Mouse (Mus musculus) forebrain, embryonic 10.5 days (tissue): ENCODE measurements around the gene Mlf1. TPM values are rescaled to one million over a fixed set of nuclear protein-coding genes. Genes with fewer than 3 reads are reported as not detected.
A peak's percentile ranks its signal among the peaks of the same experiment; 100 is the strongest.

ENCODE experiments used
- DNase-seq: peaks from one replicate; pipeline ENCODE4 v3.0.0-alpha.2; 2017; ENCODE audit warnings: low spot score; ENCODE audit errors: extremely low spot score
- H3K27ac ChIP-seq: fragments of 300-500 bp; sonication (generic); 2 replicates; pipeline ENCODE4 v1.5.1; 2016; ENCODE audit warnings: mild to moderate bottlenecking
- H3K27me3 ChIP-seq: fragments of 300-500 bp; sonication (generic); 2 replicates; pipeline ENCODE4 v1.6.1; 2016; ENCODE audit warnings: mild to moderate bottlenecking; ENCODE audit not compliant: poor library complexity, severe bottlenecking
- H3K36me3 ChIP-seq: fragments of 300-500 bp; sonication (generic); replicated peaks from 2 replicates; pipeline ENCODE4 v1.6.1; 2016; ENCODE audit warnings: mild to moderate bottlenecking, moderate library complexity
- H3K4me1 ChIP-seq: fragments of 300-500 bp; sonication (generic); 2 replicates; pipeline ENCODE4 v1.6.1; 2016
- H3K4me3 ChIP-seq: fragments of 300-500 bp; sonication (generic); 2 replicates; pipeline ENCODE4 v1.5.1; 2016; ENCODE audit warnings: mild to moderate bottlenecking, moderate library complexity
- H3K9me3 ChIP-seq: fragments of 300-500 bp; sonication (generic); 2 replicates; pipeline ENCODE4 v1.6.1; 2016; ENCODE audit warnings: mild to moderate bottlenecking, moderate library complexity
- WGBS: fragments of 180-500 bp; shearing (Covaris S2); methylation state at CpG from one replicate; pipeline ENCODE4 v1.1.7; 2016; 5-methylcytosine and 5-hydroxymethylcytosine counted together
- polyA plus RNA-seq: library from polyadenylated mRNA; unstranded; fragments of >200 nt; fragmentation: Nextera tagmentation; extraction: Ambion mirVana; gene quantifications from 2 replicates; pipeline ENCODE4 v1.2.1, GENCODE M21; 2016

Mlf1 gene
- polyA plus RNA-seq, 1 experiment from 2014 or later, result 23.0 TPM

DNA sequence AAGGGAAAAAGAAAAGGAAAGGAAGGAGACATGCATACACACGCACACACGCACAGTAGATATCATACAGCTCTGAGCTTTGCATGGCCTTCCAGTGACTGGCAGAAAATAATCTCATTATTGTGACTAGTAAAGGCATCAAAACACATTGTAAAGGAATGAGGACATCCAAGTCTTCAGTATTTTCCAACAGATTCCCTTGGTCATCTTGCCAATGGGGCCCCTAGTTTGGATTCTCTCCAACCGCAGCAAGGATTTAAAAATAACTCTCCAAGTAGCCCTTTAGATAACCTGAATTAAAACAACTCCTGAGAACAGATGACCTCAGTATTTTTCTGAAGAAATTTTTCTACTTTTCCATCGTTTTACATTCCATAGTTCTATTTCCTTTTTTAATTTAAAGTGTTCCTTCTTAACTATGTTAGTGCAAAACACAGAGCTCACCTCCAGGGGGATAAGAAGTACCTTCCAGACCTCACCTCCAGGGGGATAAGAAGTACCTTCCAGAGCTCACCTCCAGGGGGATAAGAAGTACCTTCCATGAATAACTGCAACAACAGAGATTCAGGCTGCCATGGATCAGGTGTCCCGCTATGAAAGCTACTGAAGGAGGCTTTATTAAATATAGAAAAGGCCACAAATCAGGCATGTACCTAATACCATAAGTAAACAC is 4.4 kb upstream of the Mlf1 start:
- H3K9me3 ChIP-seq, result no peaks in the 10 kb centered on the region
- H3K4me3 ChIP-seq, result no peak overlapping the region
- DNase-seq, result no peak
- H3K4me1 ChIP-seq, result peaks cover 6% of the 10 kb centered on the region; the same call in 1 of the 2 replicates
- no peaks in the 10 kb centered on the region for H3K36me3 ChIP-seq
- WGBS, result 81% methylated on average over 5 of the region's 5 CpGs
- peaks cover 22% of the 10 kb centered on the region for H3K27me3 ChIP-seq
- no peak overlapping the region for H3K27ac ChIP-seq

DNA sequence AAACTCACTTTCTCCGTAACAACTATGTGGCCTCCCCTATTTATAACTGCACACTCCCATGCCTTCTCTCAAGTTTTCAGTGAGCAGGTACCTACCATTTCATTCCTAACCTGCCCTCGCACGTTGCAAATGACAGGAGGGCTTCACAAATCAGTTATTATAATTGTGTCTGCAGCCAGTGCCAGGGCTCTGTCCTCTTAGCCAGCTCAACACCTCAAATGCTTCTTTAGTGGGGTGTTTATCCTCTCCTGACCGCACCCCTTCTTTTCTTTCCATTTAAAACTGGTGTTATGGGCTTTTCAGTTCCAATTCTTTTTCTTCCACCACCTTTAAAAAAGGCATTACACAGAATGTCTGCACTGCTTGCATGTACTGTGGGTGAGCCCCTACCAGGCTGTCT is 1.7 kb upstream of the Mlf1 start:
- Histone ChIP-seq H3K9me3 (no peaks in the 10 kb centered on the region), H3K27me3 (peaks cover 31% of the 10 kb centered on the region), H3K4me1 (peaks cover 8% of the 10 kb centered on the region; the same call in 1 of the 2 replicates), H3K4me3 (no peak overlapping the region), H3K36me3 (no peaks in the 10 kb centered on the region), H3K27ac (no peak overlapping the region)
- WGBS, result 81% methylated on average over 4 of the region's 4 CpGs
- DNase-seq, result no peak

DNA sequence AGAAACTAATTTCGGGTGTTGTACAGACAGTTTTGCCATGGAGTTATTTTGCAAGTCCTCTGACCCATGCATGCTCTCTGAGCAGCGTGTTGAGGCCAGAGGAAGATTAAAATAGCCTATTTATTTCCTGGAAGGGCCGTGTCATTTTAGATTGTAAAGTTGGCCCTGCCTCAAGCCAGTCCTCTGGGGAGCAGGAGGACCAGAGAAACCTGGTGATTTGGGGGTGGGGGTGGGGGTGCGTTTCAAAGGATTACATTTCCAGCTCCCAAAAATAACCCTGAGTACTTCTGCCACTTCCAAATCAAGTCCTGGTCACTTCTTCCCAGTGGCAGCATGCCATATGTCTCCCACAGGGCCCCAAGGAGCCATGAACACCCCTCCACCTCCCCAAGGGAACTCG is 1.1 kb upstream of the Mlf1 start:
- 65% methylated on average over 5 of the region's 5 CpGs for WGBS

DNA sequence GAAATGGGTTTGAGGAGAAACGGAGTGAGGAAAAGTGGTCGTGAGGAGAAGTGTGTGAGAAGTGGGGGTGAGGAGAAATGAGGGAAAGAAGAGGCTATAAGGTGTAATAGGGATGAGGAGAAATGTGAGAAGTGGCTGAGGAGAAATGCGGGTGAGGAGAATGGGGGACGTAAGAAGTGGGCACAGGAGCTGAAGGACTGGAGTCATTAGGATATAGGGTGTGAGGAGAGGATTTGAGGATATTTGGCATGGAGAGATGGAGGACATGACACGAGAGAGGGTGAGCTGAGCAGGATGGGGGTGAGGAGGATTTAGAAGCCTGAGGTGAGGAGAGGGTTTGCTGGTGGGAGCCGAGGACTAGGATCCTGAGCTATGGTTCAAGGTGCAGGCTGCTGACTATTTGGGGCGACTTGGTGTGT is 472 bp downstream of the Mlf1 start:
- Histone ChIP-seq H3K27me3 (peaks cover 31% of the 10 kb centered on the region), H3K36me3 (no peaks in the 10 kb centered on the region), H3K27ac (peak overlapping the region; percentile 80), H3K9me3 (no peaks in the 10 kb centered on the region), H3K4me1 (peaks cover 8% of the 10 kb centered on the region; the same call in 1 of the 2 replicates), H3K4me3 (peak overlapping the region; percentile 65)
- no peak for DNase-seq
- WGBS, result 38% methylated on average over 7 of the region's 7 CpGs

More for the DNA sequence above, 1.1 kb upstream of the Mlf1 start:
- Histone ChIP-seq H3K9me3 (no peaks in the 10 kb centered on the region), H3K27me3 (peaks cover 31% of the 10 kb centered on the region), H3K4me1 (peaks cover 8% of the 10 kb centered on the region; the same call in 1 of the 2 replicates), H3K36me3 (no peaks in the 10 kb centered on the region), H3K4me3 (no peak overlapping the region), H3K27ac (no peak overlapping the region)
- DNase-seq, result no peak

DNA sequence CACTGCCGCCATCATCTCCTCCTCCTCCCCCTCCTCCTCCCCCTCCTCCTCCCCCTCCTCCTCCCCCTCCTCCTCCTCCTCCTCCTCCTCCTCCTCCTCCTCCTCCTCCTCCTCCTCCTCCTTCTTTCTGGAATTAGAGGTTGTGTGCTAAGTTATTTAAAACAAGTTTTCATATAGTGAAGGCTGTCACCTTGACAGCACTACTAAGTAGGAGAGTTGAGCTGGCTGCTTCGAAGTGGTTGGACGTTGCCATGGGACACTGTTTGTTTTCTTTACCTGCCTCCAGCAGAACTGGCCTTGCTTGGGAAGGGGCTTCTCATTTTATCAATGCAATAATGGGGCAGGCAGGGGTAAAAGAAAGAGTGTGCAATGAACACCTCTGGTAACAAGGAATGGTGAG is 1.2 kb downstream of the Mlf1 start, which contains the start of gene Gm17402:
TSS of gene Gm17402 (minus strand) at position 101 of the 400 bp plus-strand sequence.
- DNase-seq, result no peak
- Histone ChIP-seq H3K27ac (peak within 1 kb of the TSS; percentile 80), H3K27me3 (peaks cover 31% of the 10 kb centered on the region), H3K9me3 (no peaks in the 10 kb centered on the region), H3K4me1 (peaks cover 8% of the 10 kb centered on the region; the same call in 1 of the 2 replicates), H3K36me3 (no peaks in the 10 kb centered on the region), H3K4me3 (peak within 1 kb of the TSS; percentile 65)
- WGBS, result 57% methylated on average over 3 of the region's 3 CpGs

DNA sequence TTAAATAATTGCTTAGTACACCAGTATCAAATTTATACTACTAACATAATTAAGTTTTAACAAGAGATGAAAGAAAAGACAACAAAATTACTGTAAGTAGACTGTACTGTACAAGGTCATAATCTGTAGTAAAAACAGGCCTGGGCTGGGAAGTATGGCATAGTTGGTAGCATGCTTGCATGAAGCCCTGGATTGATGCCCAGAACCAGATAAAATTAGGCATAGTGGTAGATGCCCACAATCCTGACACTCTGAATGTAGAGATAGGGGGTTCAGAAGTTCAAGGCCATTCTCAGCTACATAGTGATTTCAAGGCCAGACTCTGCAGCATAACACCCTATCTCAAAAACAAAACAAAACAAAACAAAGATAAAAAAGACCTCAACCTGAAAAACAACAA is 4.3 kb downstream of the Mlf1 start:
- Histone ChIP-seq H3K9me3 (no peaks in the 10 kb centered on the region), H3K27me3 (peaks cover 19% of the 10 kb centered on the region), H3K36me3 (no peaks in the 10 kb centered on the region), H3K27ac (no peak overlapping the region), H3K4me1 (peaks cover 8% of the 10 kb centered on the region; the same call in 1 of the 2 replicates), H3K4me3 (no peak overlapping the region)
- no peak for DNase-seq

DNA sequence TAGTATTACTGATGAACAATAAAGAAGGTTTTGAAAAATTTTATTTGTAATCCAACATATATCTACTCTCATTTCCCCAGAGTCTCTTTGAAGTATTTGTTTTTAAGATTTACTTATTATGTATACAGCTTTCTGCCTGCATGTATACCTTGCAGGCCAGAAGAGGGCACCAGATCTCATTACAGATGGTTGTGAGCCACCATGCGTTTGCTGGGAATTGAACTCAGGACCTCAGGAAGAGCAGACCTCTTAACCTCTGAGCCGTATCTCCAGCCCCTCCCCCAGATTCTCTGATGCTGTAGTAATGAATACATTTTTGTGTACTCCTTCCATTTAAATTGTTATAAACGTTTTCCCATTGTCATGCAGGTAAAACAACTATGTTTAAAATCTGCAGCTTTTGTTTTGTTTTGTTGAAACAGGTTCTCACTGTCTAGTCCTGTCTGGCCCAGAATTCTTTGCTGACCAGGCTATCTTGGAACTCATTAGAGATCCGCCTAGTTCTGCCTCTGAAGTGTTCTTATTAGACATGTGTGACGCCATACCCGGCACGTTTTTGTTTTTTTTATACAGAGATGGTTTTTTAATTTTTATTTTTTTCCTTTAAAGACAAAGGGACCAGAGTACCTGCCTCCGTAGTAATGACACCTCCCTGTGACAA is 55.6 kb downstream of the Mlf1 start:
- Histone ChIP-seq H3K27me3 (no peaks in the 10 kb centered on the region), H3K4me3 (peak overlapping the region; percentile 77), H3K36me3 (peaks cover 29% of the 10 kb centered on the region), H3K27ac (0 out of 2 replicates have a peak overlapping the region, but pooled peaks have one; percentile 85), H3K9me3 (peaks cover 22% of the 10 kb centered on the region), H3K4me1 (peaks cover 11% of the 10 kb centered on the region)
- WGBS, result 38% methylated on average over 8 of the region's 8 CpGs
- no peak for DNase-seq

DNA sequence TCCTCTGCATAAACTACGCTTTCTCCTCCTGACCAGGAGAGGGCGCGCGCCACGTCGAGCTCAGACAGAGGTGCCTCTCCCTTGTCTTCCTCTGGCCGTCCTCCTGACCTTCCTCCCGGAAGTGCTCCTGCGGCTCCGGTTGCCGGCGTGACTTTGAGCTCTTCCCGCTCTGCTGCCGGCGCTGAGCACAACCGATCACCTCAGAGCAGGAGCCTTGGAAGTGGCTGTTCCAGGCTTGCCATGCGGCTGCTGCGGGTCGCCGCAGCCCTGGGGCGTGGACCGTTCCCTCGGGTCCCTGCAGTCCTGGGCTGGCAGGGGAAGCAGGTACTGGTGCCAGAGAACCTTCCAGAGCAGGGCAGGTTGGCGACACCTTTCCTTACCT is 56.1 kb downstream of the Mlf1 start, which contains the start of gene Gfm1:
TSS of gene Gfm1 (plus strand) at position 98 of the 382 bp plus-strand sequence.
- under 1% methylated on average over 24 of the region's 24 CpGs for WGBS
- H3K36me3 ChIP-seq, result peaks cover 33% of the 10 kb centered on the region
- peaks cover 22% of the 10 kb centered on the region for H3K9me3 ChIP-seq
- H3K4me1 ChIP-seq, result peaks cover 11% of the 10 kb centered on the region
- peak; percentile 83 for DNase-seq
- no peaks in the 10 kb centered on the region for H3K27me3 ChIP-seq
- H3K27ac ChIP-seq, result peak within 1 kb of the TSS; percentile 85
- H3K4me3 ChIP-seq, result peak within 1 kb of the TSS; percentile 77

DNA sequence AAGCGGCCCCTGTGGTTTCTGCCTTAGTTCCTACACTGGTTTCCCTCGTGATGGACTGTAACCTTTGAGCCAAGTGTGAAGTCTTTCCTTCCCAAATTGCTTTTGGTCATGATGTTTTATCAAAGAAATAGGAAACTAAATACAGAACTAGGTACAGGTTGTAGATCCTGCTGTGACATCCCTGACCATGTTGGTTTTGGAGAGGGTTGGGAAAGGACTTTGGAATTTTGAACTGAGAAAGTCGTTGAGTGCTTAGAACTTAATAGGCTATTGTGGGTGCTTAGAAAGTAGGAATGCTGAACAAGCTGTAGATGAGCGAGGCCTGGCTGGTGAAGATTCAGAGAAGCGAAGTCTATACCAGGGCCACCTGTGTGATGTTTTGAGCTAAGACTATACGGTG is 60.1 kb downstream of the Mlf1 start:
- Histone ChIP-seq H3K4me1 (peaks cover 11% of the 10 kb centered on the region), H3K4me3 (no peak overlapping the region), H3K27me3 (no peaks in the 10 kb centered on the region), H3K36me3 (peaks cover 73% of the 10 kb centered on the region), H3K27ac (no peak overlapping the region), H3K9me3 (no peaks in the 10 kb centered on the region; the same call in 1 of the 2 replicates)
- 93% methylated on average over 6 of the region's 6 CpGs for WGBS
- no peak for DNase-seq

DNA sequence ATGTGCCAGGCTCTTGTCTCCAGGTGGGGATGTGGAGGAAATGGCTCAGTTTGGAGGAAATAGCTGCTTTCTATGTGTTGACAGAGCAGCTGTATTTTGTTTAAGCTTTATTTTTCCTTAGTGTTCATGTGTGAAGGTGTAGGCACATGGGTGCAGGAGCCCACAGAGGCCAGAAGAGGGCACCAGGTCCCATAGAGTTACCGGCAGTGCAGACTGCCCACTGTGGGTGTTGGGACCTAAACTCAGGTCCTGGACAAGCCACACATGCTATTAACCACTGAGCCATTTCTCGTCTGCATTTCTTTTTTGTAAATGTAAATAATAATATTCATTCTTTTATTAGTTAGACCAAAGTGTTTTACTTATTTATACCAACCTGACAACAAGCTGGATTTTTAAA is 73.2 kb downstream of the Mlf1 start:
- DNase-seq, result no peak
- Histone ChIP-seq H3K9me3 (no peaks in the 10 kb centered on the region), H3K27ac (no peak overlapping the region), H3K27me3 (no peaks in the 10 kb centered on the region), H3K36me3 (peaks cover 97% of the 10 kb centered on the region), H3K4me1 (no peaks in the 10 kb centered on the region), H3K4me3 (no peak overlapping the region)
- WGBS, result 99% methylated on average over 2 of the region's 2 CpGs

Other genes starting within 250 kb of the Mlf1 start
- not detected in 2 replicates for gene Gm17402, start 1.1 kb downstream of the Mlf1 start, polyA plus RNA-seq
- 56.5 and 63.7 TPM in 2 replicates for gene Gfm1, start 56.0 kb downstream of the Mlf1 start, polyA plus RNA-seq
- 34.7 and 40.1 TPM in 2 replicates for gene Lxn, start 89.8 kb downstream of the Mlf1 start, polyA plus RNA-seq
- 0.23 and 0.42 TPM in 2 replicates for gene Rarres1, start 141.4 kb downstream of the Mlf1 start, polyA plus RNA-seq
- 56.4 and 57.1 TPM in 2 replicates for gene Mfsd1, start 208.6 kb downstream of the Mlf1 start, polyA plus RNA-seq